Mouse (Mus musculus) right cerebral cortex, adult 18-20 months (tissue): Measurements from ENCODE around the gene Tab1.

Experiments used
- DNase-seq: peaks from one replicate; pipeline ENCODE4 v3.0.0; 2022; ENCODE audit warnings: mixed read lengths

The Tab1 gene

DNA sequence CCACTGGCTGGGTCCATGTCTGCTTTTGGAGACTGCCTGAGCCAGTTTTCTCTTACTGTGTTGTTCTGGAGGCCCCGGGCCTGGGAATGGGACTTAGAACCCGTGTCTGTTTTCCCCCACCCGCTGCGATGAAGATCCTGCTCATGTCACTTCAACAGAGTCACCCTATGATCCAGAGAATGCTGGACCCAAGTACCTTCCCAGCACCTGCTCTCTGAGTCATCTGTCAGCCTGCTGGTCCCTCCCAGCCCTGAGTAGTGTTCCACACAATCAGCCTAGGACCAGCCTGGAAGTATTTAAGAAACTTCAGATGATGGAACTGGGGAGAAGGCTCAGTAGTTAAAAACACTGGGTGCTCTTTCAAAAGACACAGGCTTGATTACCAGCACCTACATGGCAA, 30.8 kb downstream of the Tab1 start:
- no peak for DNase-seq

DNA sequence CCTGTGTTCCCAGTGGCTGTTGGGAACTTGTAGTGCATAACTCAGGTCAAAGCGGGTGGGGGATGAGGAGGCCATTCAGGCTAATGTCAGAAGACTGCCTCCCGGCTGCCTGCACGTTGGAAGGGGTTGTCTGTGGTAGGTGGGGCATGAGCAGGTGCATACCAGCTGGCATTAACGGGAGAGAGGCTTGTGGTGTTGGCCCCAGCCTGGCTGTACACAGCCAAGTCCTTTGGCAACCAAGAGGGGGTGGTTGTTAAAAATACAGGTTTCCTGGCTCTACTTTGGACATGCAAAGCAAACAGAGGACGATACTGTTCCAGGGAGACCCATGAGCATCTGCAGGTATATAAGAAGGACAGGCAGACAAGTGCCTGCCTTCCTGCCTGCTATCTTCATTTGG, 32.5 kb downstream of the Tab1 start:
- DNase-seq = no peak

DNA sequence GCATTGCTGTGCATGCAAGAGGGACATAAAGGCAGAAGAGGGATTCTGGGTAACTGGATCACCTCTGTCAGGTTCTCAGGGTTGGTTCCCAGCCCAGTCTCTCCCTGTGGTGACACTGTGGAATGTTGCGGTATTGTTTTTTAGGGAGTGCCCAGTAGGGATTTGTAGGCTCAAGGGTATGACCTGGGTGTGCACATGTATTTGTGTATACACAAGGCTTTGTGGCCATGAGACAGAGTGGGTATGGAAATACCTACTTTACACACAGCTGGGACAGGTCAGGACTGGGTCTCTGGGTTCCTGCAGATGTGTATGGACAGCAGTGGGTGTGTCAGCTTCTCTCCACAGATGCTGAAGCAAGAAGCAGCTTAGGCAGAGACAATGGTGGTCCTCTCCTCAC, 36.6 kb downstream of the Tab1 start:
- DNase-seq = no peak

DNA sequence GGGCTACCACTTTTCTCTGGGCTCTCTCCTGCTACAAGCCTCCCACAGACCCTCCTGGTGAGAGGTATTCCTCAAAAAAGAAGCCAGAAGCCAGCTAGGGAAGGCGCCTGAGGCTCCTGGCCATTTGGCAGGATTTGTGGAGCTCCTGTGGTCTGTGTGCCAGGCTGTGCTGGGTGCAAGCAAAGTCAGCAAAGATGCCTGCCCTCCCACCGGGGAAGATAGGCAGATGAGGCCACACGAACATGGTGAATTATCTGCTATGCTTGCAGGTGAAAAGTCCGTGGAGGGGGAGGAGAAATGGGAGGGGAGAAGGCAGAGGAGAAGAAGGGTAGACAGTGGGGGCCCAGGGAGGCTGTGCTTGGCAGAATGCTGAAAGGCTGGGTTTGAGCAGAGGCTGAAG, 37.4 kb downstream of the Tab1 start:
- DNase-seq = no peak

DNA sequence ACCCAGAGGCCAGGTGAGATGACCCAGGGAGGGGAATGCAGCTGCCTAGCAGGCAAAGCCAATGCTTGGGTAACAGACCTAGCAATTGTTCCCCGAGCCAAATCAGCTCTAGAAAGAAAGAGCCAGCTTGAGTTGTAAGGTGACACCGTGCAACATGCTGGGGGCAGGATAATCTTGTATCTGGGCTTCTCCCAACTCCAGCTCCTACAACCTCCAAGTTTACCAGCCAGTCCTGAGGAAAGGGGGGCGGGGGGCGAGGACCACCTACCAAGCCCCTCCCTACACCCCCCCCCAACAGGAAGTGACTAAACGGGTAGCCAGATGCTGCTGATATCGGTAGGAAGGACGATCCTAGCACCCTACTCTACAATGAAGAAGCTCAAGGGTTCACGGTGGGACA, 38.4 kb downstream of the Tab1 start:
- DNase-seq = no peak

DNA sequence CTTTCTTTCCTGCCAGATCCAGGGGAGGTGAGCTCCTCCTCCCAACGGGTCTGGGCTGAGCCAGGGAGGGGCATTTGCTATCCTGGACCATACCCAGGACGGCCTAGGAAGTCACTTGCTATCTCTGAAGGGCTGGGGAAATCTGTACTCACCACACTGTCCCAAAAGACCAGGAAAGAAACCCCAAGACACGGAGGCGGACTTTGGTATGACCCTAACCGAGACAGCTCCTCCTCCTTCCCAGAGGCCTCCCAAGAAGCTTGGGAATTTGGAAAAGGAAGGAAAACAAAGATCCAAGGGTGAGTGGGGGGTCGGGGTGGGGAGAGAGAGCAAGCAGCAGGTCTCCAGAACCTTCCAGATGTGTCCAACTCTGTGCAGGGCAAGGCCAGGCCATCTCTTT, 38.9 kb downstream of the Tab1 start:
- DNase-seq = no peak

DNA sequence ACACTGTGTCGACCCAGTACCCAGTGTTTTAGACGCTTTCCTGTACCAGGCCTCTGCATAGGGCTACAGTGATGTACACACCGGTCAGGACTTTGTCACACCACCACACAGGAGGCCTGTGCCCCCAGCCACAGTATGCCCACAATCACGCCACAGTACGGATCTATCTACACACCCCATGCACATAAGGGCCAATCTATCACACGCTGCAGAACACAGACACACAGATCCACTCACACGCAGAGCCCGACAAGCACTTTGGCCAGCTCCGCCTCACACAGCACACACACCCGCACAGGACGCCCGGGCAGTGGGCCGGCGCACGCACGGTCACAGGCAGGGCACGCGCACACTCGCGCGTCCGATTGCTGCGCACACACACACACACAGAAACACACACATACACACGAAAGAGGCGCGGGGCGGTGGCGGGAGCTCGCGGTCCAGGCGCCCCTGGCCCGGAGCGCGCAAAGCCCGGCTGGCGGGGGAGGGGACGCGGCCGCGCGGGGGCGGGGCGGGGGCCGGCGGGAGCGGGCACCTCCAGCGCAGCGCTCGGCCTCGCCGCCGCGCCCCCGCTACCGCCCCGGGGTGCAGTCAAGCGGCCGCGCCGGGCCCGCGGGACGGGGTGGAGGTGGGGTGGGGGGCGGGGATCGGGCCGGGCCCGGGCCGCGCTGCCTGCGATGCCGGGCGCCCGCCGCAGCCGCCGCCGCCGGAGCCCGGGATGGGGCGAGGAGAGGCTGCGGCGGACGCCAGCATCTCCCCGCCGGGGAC, 40.3 kb downstream of the Tab1 start, which contains the start of gene Mgat3:
Mgat3 (plus strand) TSS at position 721 of the 771 bp plus-strand sequence.
- peak; percentile 68 for DNase-seq

DNA sequence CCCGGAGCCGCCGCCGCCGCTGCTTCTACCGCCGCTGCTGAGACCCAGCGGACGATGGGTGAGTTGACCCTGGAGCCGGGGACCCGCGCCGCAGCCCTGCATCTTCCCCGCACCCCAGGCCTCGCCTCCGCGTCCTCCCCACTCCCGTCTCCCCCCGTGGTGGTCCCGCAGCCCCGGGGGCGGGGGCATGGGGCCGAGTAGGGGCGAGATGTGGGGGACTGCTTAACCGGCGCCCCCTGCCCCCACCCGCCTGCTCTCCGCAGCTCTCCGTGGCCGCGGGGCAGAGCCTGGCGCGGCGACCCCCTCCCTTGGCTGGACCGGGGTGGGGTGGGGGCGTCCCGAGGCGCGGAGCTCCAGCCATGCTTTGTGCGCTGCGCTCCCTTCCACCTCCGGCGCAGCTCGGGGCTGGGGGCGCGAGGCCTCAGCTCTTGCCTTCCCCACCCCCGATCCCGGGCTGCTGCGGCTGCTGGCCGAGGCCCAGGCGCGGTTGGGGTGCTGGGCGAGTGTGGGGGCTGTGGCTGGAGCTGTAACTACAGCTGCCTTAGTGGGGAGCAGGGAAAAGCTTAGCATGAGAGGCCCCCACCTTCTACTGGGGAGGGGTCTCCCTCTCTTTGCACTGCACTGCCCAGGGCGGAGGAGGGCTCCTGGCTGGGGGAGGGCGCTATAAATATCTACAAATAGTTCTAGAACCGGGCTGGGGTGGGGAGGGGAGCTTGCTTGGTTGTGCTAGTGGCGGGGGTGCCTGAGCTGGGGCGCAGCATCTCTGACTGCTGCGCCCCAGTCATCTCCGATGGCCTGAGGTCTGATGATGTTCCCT, 41.1 kb downstream of the Tab1 start:
- peak; percentile 78 for DNase-seq

DNA sequence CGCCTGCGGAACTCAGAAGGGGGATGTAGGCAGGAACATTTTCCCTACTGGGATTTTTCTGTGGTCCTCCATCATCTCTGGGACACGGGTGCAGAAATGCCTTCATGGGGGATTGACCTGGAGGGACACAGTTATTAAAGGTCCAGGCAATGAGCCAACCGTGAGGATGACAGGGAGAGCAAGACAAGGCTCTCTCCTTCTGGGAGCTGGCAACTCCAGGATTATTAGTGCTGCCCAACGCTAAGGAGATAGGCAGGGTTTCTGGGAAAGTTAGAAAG, 41.6 kb downstream of the Tab1 start:
- no peak for DNase-seq

DNA sequence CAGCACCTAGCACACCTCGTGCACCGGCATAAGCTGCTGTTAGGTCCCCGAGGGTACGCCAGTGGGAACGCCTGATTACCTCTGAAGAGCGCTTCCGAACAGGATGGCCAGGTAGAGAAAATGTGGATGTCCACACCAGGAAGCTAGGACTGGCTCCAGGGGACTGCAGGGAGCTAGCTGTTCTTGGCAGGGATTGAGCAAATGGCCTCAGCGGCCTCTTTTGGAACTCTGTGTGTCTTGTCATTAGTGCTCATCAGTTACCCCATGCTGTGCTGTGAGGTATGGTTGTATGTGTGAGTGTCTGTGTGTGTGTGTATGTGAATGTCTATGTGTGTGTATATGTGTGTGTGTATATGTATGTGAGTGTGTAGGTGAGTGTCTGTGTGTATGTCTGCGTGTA, 42.4 kb downstream of the Tab1 start:
- DNase-seq = no peak

DNA sequence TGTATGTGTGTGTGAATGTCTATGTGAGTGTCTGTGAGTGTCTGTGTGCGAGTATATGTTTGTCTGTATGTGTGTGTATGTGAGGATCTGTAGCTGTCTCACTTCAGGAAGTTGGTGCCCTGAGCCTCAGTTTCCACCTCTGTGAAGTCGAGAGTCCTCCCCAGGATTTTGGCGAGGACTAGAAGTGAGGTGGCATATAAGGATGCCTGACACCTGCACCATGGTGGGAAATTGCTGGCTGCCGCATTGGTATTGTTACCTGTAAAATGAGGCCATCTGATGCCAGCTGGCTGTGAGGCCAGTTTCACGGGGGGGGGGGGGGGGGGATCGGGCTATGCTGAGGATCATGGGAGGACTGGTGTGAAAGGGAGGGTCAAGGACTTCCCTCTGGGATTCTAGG, 42.8 kb downstream of the Tab1 start:
- no peak for DNase-seq

DNA sequence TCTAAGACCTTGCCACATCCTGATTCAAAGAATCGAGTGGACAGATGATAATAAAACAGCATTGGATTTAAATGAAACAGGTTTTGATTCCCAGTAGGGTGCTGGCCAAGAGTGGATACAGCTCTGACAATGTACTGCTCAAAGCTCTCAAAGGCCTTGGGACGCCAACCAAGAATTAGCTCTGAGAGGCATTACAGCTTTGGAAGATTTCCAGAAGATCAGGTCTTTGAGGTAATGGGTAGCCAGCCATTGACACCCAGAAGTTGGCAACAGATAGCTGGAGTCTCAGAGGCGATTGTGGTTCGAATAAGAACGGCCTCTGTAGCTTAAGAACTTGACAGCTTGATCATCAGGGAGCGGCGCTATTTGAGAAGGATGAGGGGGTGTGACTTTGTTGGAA, 48.6 kb downstream of the Tab1 start:
- DNase-seq = no peak

DNA sequence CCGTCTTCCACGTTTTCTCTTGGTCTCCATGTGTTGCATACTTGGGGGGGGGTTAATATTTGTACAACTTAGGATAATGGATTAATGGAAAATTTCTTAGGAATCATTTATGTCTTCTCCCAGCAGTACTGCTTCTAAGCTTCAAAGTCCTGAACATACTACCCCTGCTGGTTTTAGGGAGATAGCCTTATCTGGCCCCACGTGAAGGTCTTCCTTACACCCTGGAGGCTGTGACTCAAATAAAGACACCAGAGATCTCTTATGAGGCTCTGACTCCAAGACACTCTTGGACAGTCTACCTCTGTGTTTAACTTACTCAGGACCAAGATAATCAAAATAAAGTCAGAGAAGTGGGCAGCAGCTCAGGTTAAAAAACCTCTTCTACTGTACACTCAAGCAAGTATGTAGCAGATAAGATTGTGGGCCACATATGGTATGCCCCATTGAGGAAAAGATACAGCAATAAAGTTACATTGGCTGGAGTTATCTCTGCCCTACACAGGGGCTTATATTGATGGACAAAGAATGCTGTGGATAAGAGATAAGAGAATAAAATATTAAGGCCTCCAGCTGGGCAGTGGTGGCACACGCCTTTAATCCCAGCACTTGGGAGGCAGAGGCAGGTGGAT, 49.3 kb downstream of the Tab1 start:
- no peak for DNase-seq

DNA sequence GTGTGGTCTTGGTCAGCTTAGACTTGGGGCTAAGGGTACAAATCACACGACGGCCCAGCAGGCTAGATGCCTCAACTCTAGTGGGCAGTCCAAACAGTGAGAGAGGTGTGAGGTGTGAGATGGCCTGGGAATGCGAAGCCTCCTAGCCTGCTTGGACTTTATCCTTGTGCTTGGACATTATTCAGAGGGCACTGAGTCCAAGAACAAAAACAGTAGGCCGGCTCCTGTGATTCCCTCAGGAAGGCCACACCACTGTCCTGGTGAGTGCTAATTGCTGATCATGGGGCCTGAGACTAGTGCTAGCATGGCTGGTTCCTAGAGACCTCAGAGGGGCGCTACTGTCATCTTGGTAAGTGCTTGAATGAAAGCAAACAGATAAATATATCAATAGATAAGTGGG, 56.0 kb downstream of the Tab1 start:
- DNase-seq = no peak

DNA sequence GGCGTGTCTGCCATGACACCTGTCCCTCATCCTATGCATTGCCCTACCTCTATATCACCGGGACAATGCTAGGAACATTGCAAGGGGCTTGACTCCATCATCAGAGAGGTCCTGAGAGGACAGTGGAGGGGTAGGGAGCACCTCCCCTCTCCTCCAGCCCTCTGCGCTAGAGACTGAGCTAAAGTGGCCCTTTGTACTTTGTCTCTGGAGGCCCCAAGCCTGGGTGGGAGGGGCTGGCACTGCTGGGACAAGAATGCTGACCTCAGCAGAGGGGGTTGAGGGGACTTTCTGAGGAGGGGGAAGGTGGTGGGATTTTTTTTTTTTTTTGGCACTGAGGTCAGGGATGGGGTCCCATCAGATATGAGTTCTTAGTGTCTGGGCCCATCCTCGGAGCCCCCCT, 57.1 kb downstream of the Tab1 start:
- no peak for DNase-seq

DNA sequence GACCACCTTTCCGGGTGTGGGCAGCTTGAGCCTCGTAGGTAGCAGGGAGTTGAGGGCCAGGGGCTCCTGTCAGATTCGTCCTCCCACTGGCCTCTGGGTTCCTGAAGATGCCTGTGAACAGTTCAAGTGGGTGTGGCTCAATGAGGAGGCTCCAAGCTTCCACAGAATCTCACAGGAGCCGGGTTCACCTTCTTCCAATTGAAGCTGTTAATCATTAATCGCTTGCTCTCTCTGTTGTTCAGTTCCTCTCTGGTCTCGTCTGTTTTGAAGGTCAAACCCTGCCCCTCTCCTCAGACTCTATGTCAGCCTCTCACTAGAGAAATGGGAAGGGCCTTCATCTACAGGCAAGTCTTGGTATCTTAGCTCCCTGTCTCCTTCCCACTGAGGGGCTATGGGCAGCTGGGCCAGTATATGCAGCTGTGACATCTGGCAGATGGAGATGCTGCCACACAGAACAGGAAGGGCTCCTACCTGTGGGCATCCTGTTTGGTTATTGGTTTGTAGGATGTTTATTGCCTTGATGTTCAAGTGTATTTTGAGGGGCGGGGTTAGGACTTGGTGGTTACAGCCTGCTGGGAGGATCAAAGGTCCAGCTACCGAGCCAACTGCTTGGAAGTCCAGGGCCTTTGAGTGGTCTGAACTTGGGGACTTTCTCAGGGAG, 58.8 kb downstream of the Tab1 start:
- no peak for DNase-seq

DNA sequence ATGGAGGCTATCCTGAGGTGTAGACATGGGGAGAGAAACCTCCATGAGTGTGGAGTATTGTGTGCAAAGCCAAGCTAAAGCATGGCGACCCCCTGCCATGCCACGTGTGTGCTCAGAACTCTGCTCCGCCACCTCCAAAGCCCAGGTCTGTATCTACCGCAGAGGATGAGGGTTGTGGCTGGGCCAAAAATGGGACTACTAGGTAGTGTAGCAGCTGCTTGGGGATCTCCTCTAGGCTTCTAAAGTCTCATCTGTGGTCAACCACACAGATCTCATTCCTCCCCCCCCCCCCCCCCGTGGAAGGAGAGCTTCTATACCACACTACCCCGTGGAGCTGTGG, 59.3 kb downstream of the Tab1 start:
- no peak for DNase-seq

DNA sequence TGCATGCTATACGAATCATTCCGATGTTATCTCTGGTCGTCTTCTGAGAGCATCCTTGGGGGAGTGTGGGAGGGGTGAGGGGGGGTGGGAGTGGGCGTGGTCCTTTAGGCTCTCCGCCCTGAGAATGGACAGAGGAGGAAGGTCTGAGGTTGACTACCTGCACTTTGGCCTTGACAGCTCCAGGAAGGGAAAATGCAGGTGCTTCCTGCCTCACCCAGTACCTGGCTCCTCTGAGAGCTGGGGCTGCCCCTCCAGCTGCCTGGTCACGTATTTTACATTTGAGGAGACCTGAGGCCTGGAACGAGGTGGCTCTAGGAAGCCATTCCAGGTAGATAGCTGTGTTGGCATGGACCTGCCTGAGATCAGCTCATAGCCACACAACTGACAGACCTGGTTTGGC, 59.9 kb downstream of the Tab1 start:
- DNase-seq = no peak

DNA sequence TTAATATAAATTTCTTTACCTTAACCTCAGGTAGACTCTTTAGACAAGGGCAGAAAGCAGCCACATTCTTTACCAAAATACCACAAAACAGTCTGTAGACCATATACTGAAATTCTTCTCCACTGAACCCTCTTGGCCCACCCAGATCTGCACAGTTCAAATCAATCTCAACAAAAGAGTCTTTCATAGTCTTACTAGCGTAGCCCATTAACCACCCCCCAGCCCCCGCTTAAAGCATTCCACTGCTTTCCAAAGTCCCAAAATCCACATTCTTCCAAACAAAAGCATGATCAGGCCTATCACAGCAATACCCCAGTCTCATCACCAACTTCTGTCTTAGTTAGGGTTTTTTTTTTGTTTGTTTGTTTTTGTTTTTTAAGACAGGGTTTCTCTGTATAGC, 66.6 kb downstream of the Tab1 start:
- DNase-seq = no peak

DNA sequence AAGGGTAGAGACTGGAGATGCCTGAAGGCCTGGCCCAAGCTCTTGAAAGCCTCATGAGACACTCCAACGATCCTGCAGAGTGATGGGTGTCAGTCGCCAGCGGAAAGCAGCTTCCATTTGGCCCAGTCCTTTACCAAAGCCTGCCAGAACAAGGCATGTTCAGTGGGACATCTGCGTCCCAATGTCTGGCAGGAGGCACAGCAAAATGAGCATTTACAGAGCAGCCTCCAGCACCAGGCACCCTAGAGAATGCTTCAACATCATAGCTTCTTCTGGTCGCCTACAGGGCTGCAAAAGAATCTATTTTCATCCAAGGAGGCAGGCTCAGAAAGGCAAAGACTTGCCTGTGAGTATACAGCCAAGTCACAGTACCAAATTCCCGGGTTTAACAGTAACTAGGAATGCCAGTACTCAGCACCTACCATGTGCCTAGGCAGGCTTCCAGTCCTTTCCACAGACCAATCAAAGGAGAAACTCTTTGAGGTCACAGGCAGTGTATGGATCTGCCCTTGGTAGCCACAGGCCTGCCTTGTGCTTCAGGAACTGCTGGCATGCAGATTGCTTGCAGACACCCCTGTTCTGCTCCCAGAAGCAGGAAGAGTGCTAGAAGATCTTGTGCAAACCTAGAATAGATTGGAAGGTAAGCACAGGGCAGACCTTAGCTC, 69.3 kb downstream of the Tab1 start:
- DNase-seq = peak; percentile 71

DNA sequence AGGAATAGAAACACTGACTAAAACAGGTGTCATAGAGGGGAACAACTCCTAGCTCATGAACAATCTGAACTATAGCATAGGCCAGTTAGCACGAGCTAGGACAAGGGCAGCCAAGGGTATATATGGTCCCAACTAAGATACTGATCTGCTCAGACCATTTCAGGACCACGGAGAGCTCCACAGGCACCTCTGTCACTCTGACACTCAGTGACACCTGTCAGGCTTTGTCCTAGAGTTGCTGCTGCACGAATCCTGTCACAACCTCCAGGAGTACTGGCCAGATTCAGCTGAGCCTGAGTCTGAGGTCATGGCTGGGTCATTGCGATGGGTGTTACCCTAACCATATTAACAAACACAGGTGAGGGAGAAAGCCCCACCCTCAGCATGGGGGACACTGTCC, 70.5 kb downstream of the Tab1 start:
- DNase-seq = no peak

DNA sequence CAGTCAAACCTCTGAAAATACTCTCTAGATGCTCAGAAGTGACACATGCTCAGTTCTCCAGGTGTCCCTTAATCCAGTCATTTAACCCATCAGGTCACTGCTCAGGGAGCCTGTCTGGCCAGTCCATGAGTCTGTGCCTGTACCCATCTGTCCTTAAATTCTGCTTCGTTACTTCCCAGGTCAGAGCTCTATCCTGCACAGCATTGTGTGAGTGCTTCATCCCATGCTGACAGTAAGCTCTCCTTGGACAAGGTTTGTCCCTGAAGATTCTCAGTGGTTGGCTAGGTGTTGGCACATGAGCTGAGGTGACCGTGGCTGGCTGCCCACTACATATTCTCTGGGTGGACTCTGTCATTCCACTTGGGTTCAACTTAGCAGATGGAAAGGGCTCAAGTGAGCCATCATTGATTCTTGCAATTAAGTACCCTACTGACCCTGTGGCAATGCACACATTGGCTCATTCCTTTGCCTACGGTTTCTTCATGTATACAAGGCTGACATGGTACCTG, 73.2 kb downstream of the Tab1 start:
- DNase-seq = no peak

DNA sequence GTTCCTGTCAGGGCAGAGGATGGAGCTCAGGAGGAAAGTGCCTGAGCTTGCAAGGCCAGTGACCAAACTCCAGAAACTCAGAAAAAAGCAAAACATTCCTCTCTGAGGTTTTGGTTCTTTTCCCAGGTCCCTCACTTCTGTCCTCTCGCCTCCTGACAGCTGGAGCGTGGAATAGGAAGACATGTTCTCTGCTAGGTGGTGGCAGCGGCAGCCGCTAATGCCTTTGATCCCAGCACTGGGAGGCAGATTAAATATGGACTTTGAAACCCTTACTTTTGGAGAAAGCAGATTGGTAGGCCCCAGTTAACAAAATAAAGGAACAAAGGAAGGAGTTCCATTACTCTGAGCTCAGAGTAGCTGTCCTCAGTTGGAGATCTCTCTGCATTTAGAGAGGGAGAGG, 75.5 kb downstream of the Tab1 start:
- no peak for DNase-seq
